In genomic region chr9:58534766-58535165, GRCm38 (mm10) we compare ENCODE assay signal across 9 mouse cellular contexts. TPM values are rescaled to one million over a fixed set of nuclear protein-coding genes. Genes with fewer than 3 reads are reported as not detected.
A peak's percentile ranks its signal among the peaks of the same experiment; 100 is the strongest.
DNase-seq lines count a peak whose midpoint lies in the region; ATAC-seq and TF ChIP-seq lines count a peak whose summit lies in the region.
"Had no signal": no experiment of that assay in that cellular context is flagged by ENCODE, and none has a peak within 500 bp of the region (broad histone marks: within the 10 kb centered on the region; RNA-seq: fewer than 3 reads in every experiment).

No protein-coding gene starts in this region.

- peak; percentile 57 to 65 for DNase-seq in left cerebral cortex, adult 18-20 months (ENCODE audit: low spot score in 2 of 2)
- no peak for DNase-seq in left cerebral cortex, adult 8-10 months (ENCODE audit: low spot score in 2 of 2)
- DNase-seq in embryo, embryonic 10.5 days (ENCODE audit: low spot score), result peak; percentile 85
- DNase-seq in hindlimb bud, embryonic 11.5 days (ENCODE audit: extremely low spot score, low read depth, low spot score), result peak; percentile 64
- DNase-seq in lung, embryonic 14.5 days, result peak; percentile 90
- DNase-seq in retina, embryonic 14.5 days (ENCODE audit: low spot score), result peak; percentile 88
- no peak for DNase-seq in ovary, postnatal 10 days (ENCODE audit: low spot score)

- peaks cover 50% of the 10 kb centered on the region for H3K36me3 ChIP-seq in lung, embryonic 14.5 days (ENCODE audit: insufficient read depth)

- peak; percentile 86 for TF ChIP-seq CTCF in lung, embryonic 14.5 days (IDR thresholded peaks at IDR 0.05; ENCODE audit: low read depth)

- H3K4me2 ChIP-seq in lung, embryonic 14.5 days, result no peak overlapping the region
- H3K4me2 ChIP-seq: lung, embryonic 15.5 days had no signal

- no peaks in the 10 kb centered on the region for H3K27me3 ChIP-seq in lung, embryonic 14.5 days (ENCODE audit: insufficient read depth, low read length)
- H3K27me3 ChIP-seq: lung, embryonic 15.5 days had no signal

- H3K9me3 ChIP-seq in lung, embryonic 14.5 days (ENCODE audit: low read depth, low read length), result no peaks in the 10 kb centered on the region
- H3K9me3 ChIP-seq: lung, embryonic 15.5 days had no signal

- WGBS in lung, embryonic 14.5 days, result 28% methylated on average over 1 of the region's 1 CpGs

- peak; percentile 23 for ATAC-seq in activated CD4-positive, CD25-positive, alpha-beta regulatory T cell, adult 4 months
- 0 out of 2 replicates have a peak, but pooled peaks have one; percentile 55 for ATAC-seq in lung, embryonic 14.5 days (ENCODE audit: insufficient read depth)

- H3K27ac ChIP-seq in lung, embryonic 14.5 days (ENCODE audit: low read depth), result no peak overlapping the region
- H3K27ac ChIP-seq: lung, embryonic 15.5 days had no signal

- H3K4me1 ChIP-seq in lung, embryonic 14.5 days (ENCODE audit: insufficient read depth), result no peaks in the 10 kb centered on the region
- H3K4me1 ChIP-seq: lung, embryonic 15.5 days had no signal

- H3K4me3 ChIP-seq in lung, embryonic 14.5 days (ENCODE audit: low read depth, low read length), result no peak overlapping the region
- H3K4me3 ChIP-seq: lung, embryonic 15.5 days had no signal

- H3K9ac ChIP-seq in lung, embryonic 14.5 days, result no peak overlapping the region
- H3K9ac ChIP-seq: lung, embryonic 15.5 days had no signal

RNA-seq across cellular contexts. Expression of gene Cd276, which starts 20.5 kb away (rescaled TPM):
- total RNA-seq in left cerebral cortex, adult 18-20 months (2021), result 1 to 10 TPM; 6.5 to 6.7 TPM
- total RNA-seq in left cerebral cortex, adult 8-10 months (2022), result 1 to 10 TPM; 7.8 to 9.5 (median 8.7) TPM
- not detected for polyA plus RNA-seq in activated CD4-positive, CD25-positive, alpha-beta regulatory T cell, adult 4 months (2017; shearing (Covaris generic))
- 51.0 and 55.0 TPM in 2 replicates for polyA plus RNA-seq in lung, embryonic 14.5 days (2014; fragmentation: Nextera tagmentation; extraction: Ambion mirVana)

RNA-seq across cellular contexts. Expression of gene Insyn1, which starts 46.4 kb away (rescaled TPM):
- 100 to 1,000 TPM; 225 to 235 TPM for total RNA-seq in left cerebral cortex, adult 18-20 months (2021)
- 100 to 1,000 TPM; 194 to 230 (median 210) TPM for total RNA-seq in left cerebral cortex, adult 8-10 months (2022)
- not detected for polyA plus RNA-seq in activated CD4-positive, CD25-positive, alpha-beta regulatory T cell, adult 4 months (2017; shearing (Covaris generic))
- polyA plus RNA-seq in lung, embryonic 14.5 days (2014; fragmentation: Nextera tagmentation; extraction: Ambion mirVana), result 1.9 and 3.0 TPM in 2 replicates

RNA-seq across cellular contexts. Expression of gene Nptn, which starts 47.3 kb away (rescaled TPM):
- 100 to 1,000 TPM; 967 to 997 TPM for total RNA-seq in left cerebral cortex, adult 18-20 months (2021)
- 100 to 1,000 TPM; 856 to 995 (median 934) TPM for total RNA-seq in left cerebral cortex, adult 8-10 months (2022)
- 100 to 1,000 TPM; 106 to 119 TPM for polyA plus RNA-seq in activated CD4-positive, CD25-positive, alpha-beta regulatory T cell, adult 4 months (2017; shearing (Covaris generic))
- 124 and 140 TPM in 2 replicates for polyA plus RNA-seq in lung, embryonic 14.5 days (2014; fragmentation: Nextera tagmentation; extraction: Ambion mirVana)

Comparison
In these comparisons a context has a peak if more than half of its experiments do, and no peak if none do; other contexts are left out.
1. DNase-seq: peak in left cerebral cortex, adult 18-20 months (2 of 2), embryo, embryonic 10.5 days (single experiment), hindlimb bud, embryonic 11.5 days (single experiment), lung, embryonic 14.5 days (single experiment) and retina, embryonic 14.5 days (single experiment); none in left cerebral cortex, adult 8-10 months (0 of 2) and ovary, postnatal 10 days (single experiment).